Mouse (Mus musculus) CD4-positive helper T cell, adult 2 months (primary cell): ENCODE data around the gene Gm42417.
A peak's percentile ranks its signal among the peaks of the same experiment; 100 is the strongest.

Experiments used
- DNase-seq: peaks from one replicate; pipeline ENCODE4 v3.0.0-alpha.2; 2012; ENCODE audit warnings: low read depth, missing footprints, low spot score

The Gm42417 gene

DNA sequence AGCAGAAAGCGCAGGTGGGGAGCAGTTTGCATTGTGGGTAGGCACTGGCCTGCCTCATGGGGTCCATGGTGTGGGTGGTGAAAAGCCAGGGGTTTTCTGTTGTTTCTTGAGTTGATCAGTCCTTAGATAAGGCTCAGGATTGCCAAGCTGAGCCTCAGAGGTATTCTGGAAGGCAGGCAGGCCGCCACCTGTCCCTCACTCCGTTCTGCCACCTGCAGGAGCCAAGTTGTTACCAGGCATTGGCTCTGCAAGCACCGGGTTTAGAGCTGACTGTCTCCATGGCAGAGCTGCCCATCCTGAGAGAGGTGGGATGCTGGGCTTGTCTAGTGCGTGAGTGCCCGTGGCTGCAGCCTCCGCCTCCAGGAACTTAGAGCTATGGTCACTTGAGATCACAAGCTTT is 17.0 kb downstream of the Gm42417 start:
- no peak for DNase-seq

DNA sequence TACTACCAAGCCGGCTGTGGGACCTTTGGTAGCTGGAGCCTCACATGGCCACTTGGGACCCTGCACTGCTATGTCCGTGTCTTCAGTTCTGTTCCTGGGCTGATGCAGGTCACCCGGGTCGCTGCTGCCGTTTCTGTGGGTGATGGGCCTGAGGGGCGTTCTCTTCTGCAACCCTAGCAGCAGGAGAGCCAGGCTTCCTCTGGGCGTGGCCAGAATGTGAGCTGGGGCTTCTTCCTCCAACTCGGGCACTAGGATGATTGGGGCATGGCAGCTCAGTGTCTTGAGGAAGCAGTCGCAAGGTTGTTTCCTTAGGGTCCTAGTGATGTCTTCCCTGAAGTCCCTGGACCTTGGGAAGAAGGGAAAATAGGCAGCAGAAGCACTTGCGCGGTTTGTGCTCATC is 19.6 kb downstream of the Gm42417 start:
- DNase-seq = no peak

DNA sequence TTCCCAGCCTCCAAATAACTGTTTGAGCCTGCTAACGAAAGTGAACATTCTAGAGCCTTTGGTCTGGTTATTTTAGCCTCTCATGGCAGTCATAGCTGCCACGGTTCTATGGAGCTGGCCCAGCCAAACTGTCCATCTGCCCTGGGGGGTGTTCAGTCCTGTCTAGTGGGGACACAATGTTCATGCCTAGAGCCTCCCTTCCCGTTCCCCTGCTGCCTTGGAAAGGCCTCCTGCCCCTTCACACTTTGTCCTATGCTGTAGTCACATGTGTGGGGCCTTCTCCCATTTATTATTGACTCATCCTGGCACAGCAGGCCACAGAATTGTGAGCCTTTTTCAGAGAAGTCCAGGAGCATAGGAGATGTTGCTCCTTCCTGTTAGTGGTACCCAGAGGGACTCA is 21.0 kb downstream of the Gm42417 start:
- DNase-seq = no peak

GRCm38 (mm10) chr1:36513718-36514117 is 25.5 kb downstream of the Gm42417 start:
- DNase-seq = no peak

DNA sequence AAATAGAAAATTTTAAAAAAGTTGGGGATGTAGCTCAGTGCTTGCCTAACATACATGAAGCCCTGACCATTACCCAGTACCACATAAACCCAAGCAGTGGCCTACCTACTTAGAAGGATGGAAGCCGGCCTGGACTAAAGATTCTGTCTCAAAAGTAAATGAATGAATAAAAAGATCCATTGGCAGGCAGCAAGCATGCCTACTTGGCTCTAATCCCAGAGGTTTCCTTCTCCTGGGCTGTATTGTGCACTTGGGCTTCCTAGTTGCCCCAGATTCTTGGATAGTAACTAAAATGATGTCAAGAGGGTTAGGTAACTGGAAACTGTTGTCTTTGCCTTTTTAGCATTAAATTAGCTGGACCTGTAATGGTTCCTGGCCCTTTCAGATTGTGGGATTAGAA is 25.9 kb downstream of the Gm42417 start:
- DNase-seq = no peak

- DNase-seq = no peak
Measured at GRCm38 (mm10) chr1:36512966-36513280, 26.3 kb downstream of the Gm42417 start.

DNA sequence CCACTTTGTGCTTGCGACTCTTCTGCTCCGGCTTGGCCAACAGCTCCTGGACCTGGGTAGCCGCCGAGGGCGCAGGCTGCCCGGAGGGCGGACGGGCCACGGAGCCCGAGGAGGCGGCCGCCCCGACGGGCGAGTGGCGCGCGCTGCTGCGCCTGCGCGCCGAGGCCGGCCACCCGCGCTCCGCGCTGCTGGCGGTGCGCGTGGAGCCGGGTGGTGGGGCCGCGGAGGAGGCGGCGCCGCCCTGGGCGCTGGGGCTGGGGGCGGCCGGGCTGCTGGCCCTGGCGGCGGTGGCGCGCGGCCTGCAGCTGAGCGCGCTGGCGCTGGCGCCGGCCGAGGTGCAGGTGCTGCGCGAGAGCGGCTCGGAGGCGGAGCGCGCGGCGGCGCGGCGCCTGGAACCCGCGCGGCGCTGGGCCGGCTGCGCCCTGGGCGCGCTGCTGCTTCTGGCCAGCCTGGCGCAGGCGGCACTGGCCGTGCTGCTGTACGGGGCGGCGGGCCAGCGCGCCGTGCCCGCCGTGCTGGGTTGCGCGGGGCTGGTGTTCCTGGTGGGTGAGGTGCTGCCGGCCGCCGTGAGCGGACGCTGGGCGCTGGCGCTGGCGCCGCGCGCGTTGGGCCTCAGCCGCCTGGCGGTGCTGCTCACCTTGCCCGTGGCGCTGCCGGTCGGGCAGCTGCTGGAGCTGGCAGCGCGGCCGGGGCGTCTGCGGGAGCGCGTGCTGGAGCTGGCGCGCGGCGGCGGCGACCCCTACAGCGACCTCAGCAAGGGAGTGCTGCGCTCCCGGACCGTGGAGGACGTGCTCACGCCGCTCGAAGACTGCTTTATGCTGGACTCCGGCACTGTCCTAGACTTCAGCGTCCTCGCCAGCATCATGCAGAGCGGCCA is 26.9 kb downstream of the Gm42417 start:
- peak; percentile 66 for DNase-seq

DNA sequence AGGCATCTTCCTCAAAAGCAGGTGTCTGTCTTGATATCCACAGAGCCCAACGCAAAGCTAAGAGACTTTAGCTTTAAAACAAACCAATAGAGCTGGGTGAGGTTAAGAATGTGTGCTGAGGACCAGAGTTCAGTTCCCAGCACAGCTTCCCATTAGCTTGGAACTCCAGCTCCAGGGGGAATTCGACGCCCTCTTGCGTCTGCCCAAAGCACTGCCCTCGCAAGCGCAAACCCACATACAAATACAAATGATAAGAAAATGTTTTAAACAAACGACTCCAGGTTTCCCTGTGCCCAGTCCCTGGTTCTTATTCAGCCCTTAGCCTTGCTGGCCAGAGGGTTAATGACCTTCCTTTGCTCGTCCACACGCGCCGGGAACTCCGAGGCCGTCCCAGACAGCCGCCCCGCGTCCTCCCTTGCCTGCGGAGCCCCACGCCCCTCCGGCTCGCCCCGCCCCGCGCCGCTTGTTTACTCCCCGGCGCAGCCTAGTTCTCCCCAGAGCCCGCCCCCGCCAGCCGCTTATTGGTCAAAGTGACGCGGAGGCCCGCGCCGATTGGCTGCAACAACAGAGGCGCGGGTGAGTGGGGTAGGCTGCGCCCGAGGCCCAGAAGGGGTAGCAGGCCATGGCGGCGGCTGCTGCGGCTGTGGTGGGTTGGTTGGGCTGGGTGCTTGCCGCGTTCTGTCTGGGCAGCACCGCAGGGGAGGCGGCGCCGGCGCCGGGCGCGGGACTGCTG is 27.8 kb downstream of the Gm42417 start, which contains the start of gene Cnnm3:
Gene Cnnm3, plus strand, starts transcription at position 579 of the 733 bp plus-strand sequence.
- peak; percentile 98 for DNase-seq

DNA sequence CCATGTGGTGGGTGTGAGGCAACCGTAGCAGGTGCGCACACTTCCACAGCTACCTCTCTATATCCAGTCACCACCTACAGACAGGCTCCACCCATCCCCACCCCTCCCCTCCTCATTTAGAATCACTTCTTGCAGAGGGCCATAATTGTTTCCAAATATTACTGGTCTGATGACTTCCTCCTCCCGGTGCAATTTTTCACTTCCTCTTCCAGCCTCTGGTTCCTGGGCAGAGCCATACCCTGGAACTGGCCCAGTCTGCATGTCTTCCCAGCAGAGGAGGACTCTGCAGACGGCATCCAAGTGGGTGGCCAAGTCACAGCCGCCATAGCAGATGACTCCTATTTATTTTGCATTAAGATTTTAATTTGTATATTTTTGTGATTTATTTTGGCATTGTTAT is 31.0 kb downstream of the Gm42417 start:
- no peak for DNase-seq

DNA sequence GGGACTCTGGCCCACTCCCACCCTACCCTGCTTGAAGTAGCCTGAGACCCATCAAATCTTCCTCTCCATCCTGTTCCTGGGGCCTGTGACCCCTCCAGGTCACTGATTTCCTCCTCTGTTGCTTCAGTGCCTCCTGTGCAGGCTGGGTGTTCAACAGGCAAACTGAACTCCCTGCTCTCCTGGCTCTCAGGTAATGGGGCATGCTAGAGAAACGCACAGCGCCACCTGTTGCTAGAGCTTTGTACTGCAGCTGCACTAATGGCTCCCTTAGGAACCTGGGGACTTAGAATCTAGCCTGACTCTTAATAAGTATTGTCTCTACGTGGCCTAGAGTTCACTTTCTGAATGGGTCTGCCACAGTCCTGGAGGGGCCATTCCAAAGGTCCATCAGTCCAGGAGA is 38.0 kb downstream of the Gm42417 start:
- DNase-seq = peak; percentile 75

DNA sequence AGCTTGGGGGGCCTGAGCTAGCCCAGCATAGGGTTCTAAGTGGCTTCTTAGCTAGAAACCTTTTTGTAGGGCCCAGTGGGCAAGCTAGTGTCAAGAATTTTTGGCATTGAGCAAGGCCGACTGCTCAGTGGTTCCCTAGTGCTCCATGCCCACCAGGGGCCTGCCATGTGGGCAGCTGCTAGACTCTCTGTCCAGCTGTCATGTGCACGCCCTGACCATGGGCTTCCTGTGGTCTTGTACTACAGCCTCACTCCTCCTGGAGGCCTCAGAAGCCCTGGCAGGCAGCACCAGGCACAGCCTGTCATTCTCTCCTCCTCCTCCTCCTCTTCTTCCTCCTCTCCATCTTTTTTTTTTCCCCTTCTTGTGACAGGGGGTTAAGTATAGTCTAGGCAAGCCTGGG is 41.9 kb downstream of the Gm42417 start:
- no peak for DNase-seq

- DNase-seq = no peak
Measured at GRCm38 (mm10) chr1:36496719-36497118, 42.5 kb downstream of the Gm42417 start.

DNA sequence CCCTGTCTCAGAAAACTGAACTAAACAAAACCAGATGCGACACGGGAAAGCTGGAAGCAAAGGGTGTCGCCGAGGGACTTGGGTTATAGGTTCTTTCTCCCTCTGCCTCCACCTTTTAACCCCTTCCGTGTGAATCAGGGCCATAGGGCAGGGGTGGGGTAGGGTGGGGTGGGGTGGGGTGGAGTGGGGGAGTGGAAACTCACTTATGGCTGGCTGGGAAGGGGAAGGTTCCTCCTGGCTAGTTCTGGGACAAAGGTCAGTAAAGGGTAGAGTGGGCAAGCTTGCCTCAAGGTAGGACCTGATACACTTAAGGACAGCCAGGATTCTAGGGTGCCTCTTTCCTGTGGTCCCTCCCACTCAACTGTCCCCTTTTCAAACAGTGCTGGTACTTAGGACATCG is 45.9 kb downstream of the Gm42417 start:
- no peak for DNase-seq

- no peak for DNase-seq
Measured at GRCm38 (mm10) chr1:36492416-36493139, 46.7 kb downstream of the Gm42417 start.

GRCm38 (mm10) chr1:36489661-36490060 is 49.6 kb downstream of the Gm42417 start:
- DNase-seq = no peak

DNA sequence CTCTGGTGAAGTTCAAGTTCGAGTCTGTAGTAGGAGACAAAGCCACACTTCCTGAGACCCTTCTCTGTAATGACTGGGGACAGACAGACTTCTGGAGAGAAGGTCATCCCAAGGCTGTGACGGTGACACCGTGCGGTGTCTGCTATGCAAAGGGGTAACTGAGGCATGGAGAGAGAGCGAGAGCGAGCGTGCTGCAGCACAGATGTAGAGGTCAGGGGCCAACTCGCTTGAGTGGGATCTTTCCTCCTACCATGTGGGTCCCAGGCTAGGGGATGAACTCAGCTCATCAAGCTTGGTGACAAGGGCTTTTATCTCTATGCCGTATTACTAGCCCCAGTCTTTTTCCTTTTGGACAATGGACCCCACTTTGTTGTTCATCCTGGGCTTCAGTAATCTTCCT is 52.1 kb downstream of the Gm42417 start:
- no peak for DNase-seq

- no peak for DNase-seq
Measured at GRCm38 (mm10) chr1:36485080-36485479, 54.1 kb downstream of the Gm42417 start.

DNA sequence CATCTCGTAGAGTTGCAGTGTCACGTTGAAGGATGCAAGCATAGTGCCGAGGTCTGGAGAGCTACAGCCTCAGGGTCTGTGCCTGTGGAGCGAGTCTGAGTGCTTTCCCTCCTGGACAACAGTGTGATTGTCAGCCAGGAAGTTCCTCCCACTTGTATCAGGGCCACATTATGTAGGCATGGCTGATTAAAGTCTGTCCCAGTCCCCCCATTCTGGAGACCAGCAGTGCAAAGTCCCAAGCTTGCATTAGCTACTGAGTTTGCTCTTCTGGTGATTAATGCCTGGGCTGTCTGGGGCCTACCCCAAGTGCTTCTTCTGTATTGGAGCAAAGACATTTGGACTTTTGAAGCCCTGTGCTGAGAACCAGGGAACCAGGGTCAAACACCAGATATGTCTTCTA is 55.4 kb downstream of the Gm42417 start:
- DNase-seq = no peak
